Mouse (Mus musculus) erythroblast, embryonic 14.5 days (primary cell): Measurements from ENCODE around the gene Smchd1.

Source experiments
- GATA1 ChIP-seq: IDR thresholded peaks from 2 replicates; pipeline ENCODE4 v1.6.1; 2012; ENCODE audit warnings: low read length, inconsistent platforms, mixed read lengths
- TAL1 ChIP-seq: IDR thresholded peaks from 3 replicates; pipeline ENCODE4 v1.6.1; 2012; ENCODE audit warnings: low read length, inconsistent platforms, mixed read lengths

GRCm38 (mm10) chr17:71301413-71301812, 173.7 kb downstream of the Smchd1 start:
- TF ChIP-seq GATA1 (no peak), TAL1 (no peak)
